Mouse (Mus musculus) adrenal gland, adult 10 weeks (tissue): ENCODE results near the gene Slc39a3. TPM values are rescaled to one million over a fixed set of nuclear protein-coding genes. Genes with fewer than 3 reads are reported as not detected.

Experiments
- polyA plus RNA-seq: library from polyadenylated mRNA; stranded (reverse); fragments of 350-450 nt; fragmentation: Illumina TruSeq; extraction: RNeasy Lipid Tissue Mini Kit (QIAGEN cat#74804); gene quantifications from one replicate; pipeline ENCODE4 v1.2.3, GENCODE M21; 2014; ENCODE audit warnings: low read depth, low replicate concordance

Slc39a3 gene
- polyA plus RNA-seq, result 1.7 TPM

GRCm38 (mm10) chr10:81036988-81037580, at the start of gene Slc39a3:
TSS of gene Slc39a3 (minus strand) at chr10:81037426.

GRCm38 (mm10) chr10:81069836-81070235, 32.6 kb upstream of the Slc39a3 start, which contains the start of gene Thop1:
TSS of gene Thop1 (plus strand) at chr10:81070035.

GRCm38 (mm10) chr10:81059603-81060543, 22.6 kb upstream of the Slc39a3 start, which contains the start of gene Sgta:
TSS of gene Sgta (minus strand) at chr10:81060181.

GRCm38 (mm10) chr10:81025639-81026275, 11.5 kb downstream of the Slc39a3 start, which contains the start of gene Diras1:
TSS of gene Diras1 (minus strand) at chr10:81025662.

GRCm38 (mm10) chr10:81014393-81015384, 22.5 kb downstream of the Slc39a3 start, which contains the start of gene Gng7:
TSS of gene Gng7 (minus strand) at chr10:81014945.

Other genes starting within 250 kb of the Slc39a3 start
- 2.6 TPM for gene Sf3a2, start 239.2 kb downstream of the Slc39a3 start, polyA plus RNA-seq
- 2.5 TPM for gene Plekhj1, start 238.8 kb downstream of the Slc39a3 start, polyA plus RNA-seq
- gene Amh, start 232.2 kb downstream of the Slc39a3 start, polyA plus RNA-seq, result not detected
- gene Jsrp1, start 223.9 kb downstream of the Slc39a3 start, polyA plus RNA-seq, result not detected
- 163 TPM for gene Oaz1, start 210.8 kb downstream of the Slc39a3 start, polyA plus RNA-seq
- gene Lingo3, start 193.4 kb downstream of the Slc39a3 start, polyA plus RNA-seq, result 0.76 TPM
- gene Lsm7, start 182.2 kb downstream of the Slc39a3 start, polyA plus RNA-seq, result 3.7 TPM
- gene Sppl2b, start 182.2 kb downstream of the Slc39a3 start, polyA plus RNA-seq, result not detected
- gene Tmprss9, start 165.6 kb downstream of the Slc39a3 start, polyA plus RNA-seq, result not detected
- gene Timm13, start 136.5 kb downstream of the Slc39a3 start, polyA plus RNA-seq, result not detected
- gene Lmnb2, start 119.2 kb downstream of the Slc39a3 start, polyA plus RNA-seq, result 0.23 TPM
- gene Gadd45b, start 107.4 kb downstream of the Slc39a3 start, polyA plus RNA-seq, result 28.2 TPM
- gene Gng7, start 22.5 kb downstream of the Slc39a3 start, polyA plus RNA-seq, result 10.1 TPM
- gene Diras1, start 11.8 kb downstream of the Slc39a3 start, polyA plus RNA-seq, result 0.93 TPM
- gene Sgta, start 22.8 kb upstream of the Slc39a3 start, polyA plus RNA-seq, result 2.3 TPM
- gene Thop1, start 32.6 kb upstream of the Slc39a3 start, polyA plus RNA-seq, result not detected
- gene Creb3l3, start 61.4 kb upstream of the Slc39a3 start, polyA plus RNA-seq, result not detected
- gene Map2k2, start 68.5 kb upstream of the Slc39a3 start, polyA plus RNA-seq, result 3.4 TPM
- gene Zbtb7a, start 97.8 kb upstream of the Slc39a3 start, polyA plus RNA-seq, result 28.7 TPM
- not detected for gene Pias4, start 130.5 kb upstream of the Slc39a3 start, polyA plus RNA-seq
- 13.2 TPM for gene Eef2, start 139.2 kb upstream of the Slc39a3 start, polyA plus RNA-seq
- gene Dapk3, start 145.6 kb upstream of the Slc39a3 start, polyA plus RNA-seq, result not detected
- not detected for gene 4930442H23Rik, start 146.4 kb upstream of the Slc39a3 start, polyA plus RNA-seq
- not detected for gene Nmrk2, start 164.6 kb upstream of the Slc39a3 start, polyA plus RNA-seq
- gene Atcay, start 193.4 kb upstream of the Slc39a3 start, polyA plus RNA-seq, result 0.41 TPM
- 1.2 TPM for gene Zfr2, start 195.7 kb upstream of the Slc39a3 start, polyA plus RNA-seq
- gene Matk, start 215.5 kb upstream of the Slc39a3 start, polyA plus RNA-seq, result not detected
- 2.1 TPM for gene Mrpl54, start 229.5 kb upstream of the Slc39a3 start, polyA plus RNA-seq
- gene Apba3, start 229.5 kb upstream of the Slc39a3 start, polyA plus RNA-seq, result 0.93 TPM